Mouse (Mus musculus) sigmoid colon, adult 10 weeks (tissue): ENCODE data around the gene Gtsf2. TPM values are rescaled to one million over a fixed set of nuclear protein-coding genes. Genes with fewer than 3 reads are reported as not detected.

ENCODE experiments used
- polyA plus RNA-seq: library from polyadenylated mRNA; stranded (reverse); fragments of 350-450 nt; fragmentation: Illumina TruSeq; extraction: RNeasy Lipid Tissue Mini Kit (QIAGEN cat#74804); gene quantifications from one replicate; pipeline ENCODE4 v1.2.3, GENCODE M21; 2014; ENCODE audit warnings: low read depth, low replicate concordance

Gene Gtsf2
- polyA plus RNA-seq, result not detected

DNA sequence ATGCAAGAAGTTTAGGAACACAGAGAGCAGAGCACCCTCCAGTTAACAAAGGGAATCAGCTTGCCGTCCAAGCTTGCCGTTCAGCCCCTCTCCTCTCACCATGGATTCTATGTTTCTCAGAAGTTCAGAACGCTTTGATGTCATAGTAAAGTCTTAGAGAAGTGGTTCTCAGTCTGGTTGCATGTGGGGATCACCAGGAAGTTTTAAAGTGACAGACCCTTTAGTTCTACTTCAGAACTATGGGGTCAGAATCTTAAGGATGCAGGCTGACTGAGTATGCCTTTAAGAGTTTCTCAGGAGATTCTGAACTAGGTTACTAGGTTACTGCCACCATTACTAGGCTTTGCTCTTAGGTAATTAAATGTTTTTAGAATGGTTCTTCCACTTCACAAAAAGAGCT lies at the start of gene Gtsf2:
Gene Gtsf2, minus strand, starts transcription at position 101 of the 400 bp plus-strand sequence.

DNA sequence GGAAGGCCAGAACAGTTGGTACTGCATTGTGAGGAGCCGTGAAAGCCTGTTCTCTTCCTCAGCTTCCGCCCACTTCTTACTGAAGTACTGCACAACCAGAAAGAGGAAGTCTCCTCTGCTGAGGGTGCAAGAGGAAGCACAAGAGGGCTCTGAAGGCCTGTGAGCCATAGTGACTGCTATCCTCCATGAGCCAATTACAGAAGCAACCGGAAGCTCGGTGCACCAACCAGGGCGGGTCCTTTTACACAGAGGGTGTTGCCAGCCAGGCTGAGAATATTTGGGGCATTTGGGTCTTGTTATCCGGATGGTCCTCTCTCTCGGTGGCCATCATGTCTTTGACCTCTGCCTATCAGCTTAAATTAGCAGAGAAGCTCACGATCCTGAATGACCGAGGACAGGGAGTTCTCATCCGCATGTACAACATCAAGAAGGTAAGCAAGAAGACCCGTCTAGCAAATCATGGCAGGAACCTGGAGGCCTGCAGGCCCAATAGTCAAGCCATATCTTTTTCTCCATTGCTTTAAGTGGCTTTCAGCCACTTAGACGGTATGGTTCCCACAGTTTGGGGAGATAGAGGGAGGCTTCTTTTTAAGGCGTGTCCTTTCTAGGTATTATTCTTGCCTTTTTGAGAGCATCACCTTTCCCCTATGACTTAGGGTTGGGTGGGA lies 5.4 kb upstream of the Gtsf2 start, which contains the start of gene Nckap1l:
Gene Nckap1l, plus strand, starts transcription at position 244 of the 668 bp plus-strand sequence.

DNA sequence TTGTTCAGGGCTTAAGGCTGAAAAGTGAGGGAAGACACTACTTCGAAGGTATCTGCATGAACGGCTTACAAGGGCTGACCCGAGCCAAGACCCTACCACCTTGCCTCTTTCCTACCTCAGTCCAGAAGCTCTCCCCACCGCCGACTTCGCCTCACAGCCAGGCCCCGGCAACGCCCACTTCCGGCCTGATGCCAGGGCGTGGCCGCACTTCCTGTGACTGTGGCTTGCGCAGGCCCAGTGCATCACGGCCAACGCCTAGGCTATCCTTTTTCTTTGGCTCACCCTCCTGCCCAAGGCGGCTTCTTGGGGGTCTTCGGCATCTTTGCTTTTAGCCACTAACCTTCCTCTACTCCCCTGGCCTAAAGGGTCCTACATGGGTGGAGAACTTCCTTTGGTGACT lies 18.0 kb downstream of the Gtsf2 start, which contains the start of gene Gtsf1:
Gene Gtsf1, minus strand, starts transcription at position 230 of the 400 bp plus-strand sequence.

Other genes with a start within 250 kb of the Gtsf2 start
- 80.4 TPM for gene Cbx5, start 208.7 kb downstream of the Gtsf2 start, polyA plus RNA-seq
- gene Hnrnpa1, start 208.0 kb downstream of the Gtsf2 start, polyA plus RNA-seq, result 503 TPM
- not detected for gene Nfe2, start 190.1 kb downstream of the Gtsf2 start, polyA plus RNA-seq
- 83.1 TPM for gene Copz1, start 175.8 kb downstream of the Gtsf2 start, polyA plus RNA-seq
- not detected for gene Gpr84, start 137.9 kb downstream of the Gtsf2 start, polyA plus RNA-seq
- not detected for gene Zfp385a, start 108.4 kb downstream of the Gtsf2 start, polyA plus RNA-seq
- 1.3 TPM for gene Itga5, start 81.7 kb downstream of the Gtsf2 start, polyA plus RNA-seq
- not detected for gene Gtsf1, start 18.0 kb downstream of the Gtsf2 start, polyA plus RNA-seq
- gene Nckap1l, start 5.3 kb upstream of the Gtsf2 start, polyA plus RNA-seq, result 7.2 TPM
- gene Pde1b, start 54.6 kb upstream of the Gtsf2 start, polyA plus RNA-seq, result 4.3 TPM
- gene Ppp1r1a, start 89.5 kb upstream of the Gtsf2 start, polyA plus RNA-seq, result 0.82 TPM
- gene Glycam1, start 116.6 kb upstream of the Gtsf2 start, polyA plus RNA-seq, result 13.8 TPM